Mouse (Mus musculus) small intestine, adult 2 months (tissue): ENCODE measurements at regions not wholly inside any gene's neighbourhood (a gene's known extent, or its start where the extent isn't known, plus 50 kb on each side); places are given as distances from the start of the nearest gene placed in this dataset.

Experiments
- H3K27ac ChIP-seq: fragments of 200-500 bp; 2 replicates; pipeline ENCODE4 v1.5.1; 2012; ENCODE audit warnings: low read depth, low read length, control low read depth, inconsistent platforms; ENCODE audit not compliant: insufficient read depth
- H3K27me3 ChIP-seq: fragments of 200-500 bp; 2 replicates; pipeline ENCODE4 v1.6.1; 2012; ENCODE audit warnings: mild to moderate bottlenecking, moderate library complexity, low read length, inconsistent platforms; ENCODE audit not compliant: control insufficient read depth, insufficient read depth
- H3K36me3 ChIP-seq: fragments of 200-500 bp; 2 replicates; pipeline ENCODE4 v1.6.1; 2012; ENCODE audit warnings: mild to moderate bottlenecking, low read length, control low read depth, inconsistent platforms; ENCODE audit not compliant: control insufficient read depth, insufficient read depth
- H3K4me1 ChIP-seq: fragments of 200-500 bp; 2 replicates; pipeline ENCODE4 v1.6.1; 2012; ENCODE audit warnings: low read length, inconsistent platforms, mixed read lengths; ENCODE audit not compliant: control insufficient read depth, insufficient read depth, insufficient read length
- H3K4me3 ChIP-seq: fragments of 200-500 bp; 2 replicates; pipeline ENCODE4 v1.5.1; 2012; ENCODE audit warnings: low read depth, mild to moderate bottlenecking, control low read depth, inconsistent platforms, low read length, moderate library complexity
- CTCF ChIP-seq: fragments of 200-500 bp; IDR thresholded peaks from 2 replicates; pipeline ENCODE4 v1.5.1; 2012; ENCODE audit warnings: low read depth, mild to moderate bottlenecking, control low read depth, inconsistent platforms, low read length, moderate library complexity, mixed read lengths; ENCODE audit not compliant: insufficient replicate concordance, insufficient read length; ENCODE audit errors: extremely low read depth
- POLR2A ChIP-seq: fragments of 200-500 bp; IDR thresholded peaks from 2 replicates; pipeline ENCODE4 v1.6.1; 2012; ENCODE audit warnings: low read depth, mild to moderate bottlenecking, control low read depth, inconsistent platforms, low read length, moderate library complexity
- WGBS: fragments of 180-500 bp; shearing (Covaris S2); methylation state at CpG from one replicate; pipeline ENCODE4 v1.1.7; 2018; 5-methylcytosine and 5-hydroxymethylcytosine counted together

DNA sequence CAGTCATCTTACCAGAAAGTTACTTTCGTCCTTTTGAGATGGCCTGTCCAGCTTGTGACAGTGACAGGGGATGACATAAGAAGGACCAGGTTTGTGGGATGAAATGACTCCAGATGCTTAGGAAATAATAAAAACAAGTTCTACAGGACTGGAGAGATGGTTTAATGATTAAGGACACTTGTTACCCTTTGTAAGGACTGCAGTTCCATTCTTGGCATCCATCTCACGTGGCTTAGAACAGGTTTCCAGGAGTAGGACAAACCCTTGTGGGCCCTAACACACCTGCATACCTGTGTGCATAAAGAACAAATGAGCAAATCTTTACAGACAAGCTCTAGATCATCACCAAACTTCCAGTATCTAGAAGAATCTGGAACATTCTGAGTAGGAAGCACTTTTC lies 211.6 kb upstream of the Irx2 start:
- H3K27me3 ChIP-seq, result no peaks in the 10 kb centered on the region
- H3K36me3 ChIP-seq, result no peaks in the 10 kb centered on the region
- WGBS, result 54% methylated on average over 2 of the region's 2 CpGs
- H3K4me3 ChIP-seq, result no peak overlapping the region
- TF ChIP-seq CTCF, result no peak
- TF ChIP-seq POLR2A, result no peak
- H3K27ac ChIP-seq, result no peak overlapping the region
- no peaks in the 10 kb centered on the region for H3K4me1 ChIP-seq

DNA sequence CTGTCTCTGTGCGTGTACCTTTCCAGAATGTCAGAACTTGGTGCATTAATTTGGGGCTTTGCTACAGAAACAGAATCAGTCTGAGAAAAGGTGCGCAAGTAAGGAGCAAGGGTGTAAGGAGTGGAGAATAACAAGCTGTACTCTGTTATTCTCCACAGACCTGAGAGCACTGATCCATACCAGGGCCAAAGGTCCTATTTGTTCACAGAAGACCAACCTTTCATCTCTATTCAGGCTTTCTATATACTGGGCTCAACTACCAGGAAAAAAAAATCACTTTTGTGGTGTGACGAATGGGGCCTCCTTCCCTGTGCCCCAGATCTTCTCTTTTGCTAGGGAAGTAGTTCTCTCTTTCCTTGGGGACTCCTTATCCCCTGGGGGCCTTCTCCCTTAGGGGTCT lies 210.8 kb upstream of the Irx2 start:
- H3K4me1 ChIP-seq, result no peaks in the 10 kb centered on the region
- H3K27me3 ChIP-seq, result no peaks in the 10 kb centered on the region
- H3K36me3 ChIP-seq, result no peaks in the 10 kb centered on the region
- no peak overlapping the region for H3K4me3 ChIP-seq
- 54% methylated on average over 3 of the region's 3 CpGs for WGBS
- TF ChIP-seq CTCF (no peak), POLR2A (no peak)
- no peak overlapping the region for H3K27ac ChIP-seq

DNA sequence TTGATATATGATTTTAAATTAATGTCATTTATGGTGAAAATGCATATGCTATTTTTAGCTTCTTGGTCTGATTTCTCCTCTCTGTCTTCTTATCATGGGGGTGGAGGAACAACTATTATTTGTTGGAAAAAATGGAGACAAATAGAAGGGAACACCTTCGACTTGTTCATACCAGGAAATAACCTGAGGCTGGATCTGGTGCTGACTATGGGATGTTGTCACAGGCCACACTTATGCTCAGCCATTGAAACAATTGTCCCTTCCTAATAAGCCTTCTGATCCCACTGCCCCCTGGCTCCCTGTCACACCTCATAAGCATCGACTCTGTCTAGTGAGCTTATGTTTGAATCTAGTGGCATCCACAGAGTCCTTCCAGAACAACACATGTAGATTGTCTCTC lies 210.3 kb upstream of the Irx2 start:
- TF ChIP-seq CTCF, result no peak
- TF ChIP-seq POLR2A, result no peak

DNA sequence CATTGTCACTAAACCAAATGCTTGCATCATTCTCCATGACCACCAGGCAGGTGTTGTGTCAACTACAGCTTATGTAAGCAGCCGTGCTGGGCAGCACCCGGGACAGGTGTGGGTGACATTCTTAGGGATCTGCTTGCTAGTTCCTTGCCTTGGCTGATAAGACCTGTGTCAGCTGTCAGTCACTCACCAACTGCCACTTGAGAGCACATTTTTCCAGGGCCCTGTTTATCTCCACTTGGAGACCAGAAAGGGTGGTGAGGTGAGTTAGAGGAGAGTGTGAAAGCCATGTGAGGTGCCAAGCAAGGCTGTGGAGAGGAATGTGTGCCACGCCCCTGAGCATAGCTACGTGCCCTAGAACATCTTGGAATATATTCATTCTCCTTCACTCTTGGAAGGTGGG lies 209.1 kb upstream of the Irx2 start:
- H3K36me3 ChIP-seq, result no peaks in the 10 kb centered on the region
- 32% methylated on average over 4 of the region's 4 CpGs for WGBS
- H3K27ac ChIP-seq, result no peak overlapping the region
- no peaks in the 10 kb centered on the region for H3K27me3 ChIP-seq
- TF ChIP-seq POLR2A, result no peak
- no peak for TF ChIP-seq CTCF
- H3K4me1 ChIP-seq, result no peaks in the 10 kb centered on the region
- H3K4me3 ChIP-seq, result no peak overlapping the region

More for the DNA sequence above, 210.3 kb upstream of the Irx2 start:
- H3K4me3 ChIP-seq, result no peak overlapping the region
- no peaks in the 10 kb centered on the region for H3K36me3 ChIP-seq
- no peak overlapping the region for H3K27ac ChIP-seq
- no peaks in the 10 kb centered on the region for H3K4me1 ChIP-seq
- WGBS, result 49% methylated on average over 2 of the region's 2 CpGs
- H3K27me3 ChIP-seq, result no peaks in the 10 kb centered on the region

DNA sequence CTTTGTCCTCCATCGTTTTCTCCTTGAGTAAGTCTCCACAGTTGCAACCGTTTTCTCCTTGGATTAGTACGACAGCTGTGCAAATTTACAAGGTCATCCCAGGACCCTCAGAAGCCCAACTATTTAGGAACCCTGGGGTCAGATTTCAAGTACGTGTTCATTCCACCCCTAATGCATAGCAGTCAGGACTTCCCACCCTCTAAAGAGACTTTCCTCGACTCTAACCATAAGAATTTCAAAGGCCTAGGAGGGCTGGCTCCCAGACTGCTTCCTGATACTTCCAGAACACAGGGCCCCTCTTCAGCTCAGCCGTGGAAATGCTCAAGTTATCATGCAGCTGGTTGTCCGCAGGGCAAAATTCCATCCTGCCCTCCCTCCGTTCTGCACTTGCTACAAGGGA lies 202.7 kb upstream of the Irx2 start:
- WGBS, result 56% methylated on average over 8 of the region's 8 CpGs

DNA sequence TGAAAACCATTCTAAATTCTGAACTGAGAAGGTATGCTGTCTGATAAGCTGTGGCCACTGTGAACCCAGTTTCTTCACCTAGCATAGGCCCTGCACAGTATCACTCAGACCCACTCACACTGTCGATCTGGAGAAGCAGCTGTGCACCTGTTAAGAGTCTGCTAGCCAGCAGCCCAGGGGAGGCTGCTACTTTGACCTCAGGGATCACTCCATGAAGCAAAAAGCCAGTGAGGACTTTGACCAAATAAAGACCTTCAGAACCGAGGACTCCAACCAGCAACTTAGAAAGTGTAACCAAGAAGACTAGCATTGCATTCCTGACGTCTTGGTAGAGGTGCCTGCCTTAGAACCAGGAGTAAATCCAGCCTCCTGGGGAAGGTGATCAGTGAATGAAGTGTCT lies 183.3 kb upstream of the Irx2 start:
- H3K4me1 ChIP-seq, result no peaks in the 10 kb centered on the region
- H3K4me3 ChIP-seq, result no peak overlapping the region
- no peaks in the 10 kb centered on the region for H3K27me3 ChIP-seq
- H3K27ac ChIP-seq, result no peak overlapping the region
- WGBS, result 50% methylated on average over 3 of the region's 3 CpGs
- no peak for TF ChIP-seq POLR2A
- TF ChIP-seq CTCF, result no peak
- H3K36me3 ChIP-seq, result no peaks in the 10 kb centered on the region

More for the DNA sequence above, 202.7 kb upstream of the Irx2 start:
- H3K4me3 ChIP-seq, result no peak overlapping the region
- H3K27ac ChIP-seq, result no peak overlapping the region
- no peaks in the 10 kb centered on the region for H3K36me3 ChIP-seq
- H3K4me1 ChIP-seq, result no peaks in the 10 kb centered on the region
- no peaks in the 10 kb centered on the region for H3K27me3 ChIP-seq
- no peak for TF ChIP-seq CTCF

DNA sequence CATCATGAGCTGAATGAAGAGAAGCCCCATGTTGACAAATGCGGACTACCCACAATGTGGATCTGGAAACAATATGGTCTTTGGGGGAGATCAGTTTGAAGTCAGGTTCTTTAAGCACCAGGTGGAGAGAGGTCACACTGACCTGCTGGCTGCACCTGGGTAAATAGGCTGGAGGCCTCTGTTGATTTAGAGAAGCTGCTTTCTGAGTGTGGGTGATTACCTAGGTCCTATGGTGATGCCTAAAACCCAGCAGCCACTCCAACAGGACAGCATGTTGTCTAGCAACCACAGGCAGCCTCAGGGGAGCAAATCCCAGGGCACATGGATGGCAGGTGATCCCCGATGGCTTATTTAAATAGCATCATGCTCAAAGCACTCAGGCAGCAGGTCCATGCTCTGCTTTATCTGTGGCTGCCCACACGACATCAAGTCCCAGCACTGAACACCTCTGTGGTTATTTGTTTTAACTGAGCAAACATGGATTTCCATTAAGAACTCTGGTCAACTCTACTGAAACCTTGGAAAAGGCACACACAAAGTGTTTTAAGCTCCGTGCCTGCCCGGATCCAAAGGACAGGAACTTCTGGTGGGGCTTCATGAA lies 180.1 kb upstream of the Irx2 start:
- H3K4me3 ChIP-seq, result no peak overlapping the region
- no peak for TF ChIP-seq CTCF
- TF ChIP-seq POLR2A, result no peak
- no peaks in the 10 kb centered on the region for H3K36me3 ChIP-seq
- no peaks in the 10 kb centered on the region for H3K4me1 ChIP-seq
- 45% methylated on average over 5 of the region's 5 CpGs for WGBS
- H3K27ac ChIP-seq, result no peak overlapping the region
- no peaks in the 10 kb centered on the region for H3K27me3 ChIP-seq

DNA sequence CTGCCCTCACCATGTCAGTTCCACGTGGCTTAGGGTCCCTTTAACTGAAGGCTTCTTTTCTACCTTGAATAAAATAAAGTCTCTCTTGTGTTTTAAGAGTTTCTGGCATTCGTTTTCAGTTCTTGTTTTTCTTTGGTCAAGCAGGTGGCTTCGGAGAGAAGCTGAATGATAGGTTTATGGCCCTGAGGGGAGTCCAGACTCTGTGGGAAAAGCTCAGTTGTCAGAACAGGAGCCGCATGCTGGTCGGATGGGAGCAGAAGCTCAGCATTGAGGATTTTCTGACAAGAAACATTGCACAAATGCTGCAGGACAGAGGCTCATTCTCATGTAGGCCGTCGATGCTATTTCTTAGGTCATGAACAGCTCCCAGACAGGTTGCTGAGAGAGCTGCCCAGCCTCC lies 133.3 kb upstream of the Irx2 start:
- Histone ChIP-seq H3K4me3 (no peak overlapping the region), H3K27me3 (no peaks in the 10 kb centered on the region), H3K27ac (no peak overlapping the region), H3K4me1 (no peaks in the 10 kb centered on the region), H3K36me3 (no peaks in the 10 kb centered on the region)
- whole genome bisulfite sequencing, result 57% methylated on average over 7 of the region's 7 CpGs
- TF ChIP-seq CTCF (no peak), POLR2A (no peak)
